Mouse (Mus musculus): ENCODE measurements at regions not wholly inside any gene's neighbourhood (a gene's known extent, or its start where the extent isn't known, plus 50 kb on each side); places are given as distances from the start of the nearest gene placed in this dataset.

- no peak overlapping the region for H3K4me3 ChIP-seq (ENCODE audit: low read depth, low read length)
- H3K9ac ChIP-seq (ENCODE audit: low read depth, low read length) = no peak overlapping the region
- H3K36me3 ChIP-seq (ENCODE audit: control insufficient read depth, insufficient read depth) = no peaks in the 10 kb centered on the region
- ATAC-seq = peak; percentile 56
- TF ChIP-seq CTCF (IDR thresholded peaks at IDR 0.05; ENCODE audit: low read depth) = no peak
- H3K27ac ChIP-seq (ENCODE audit: low read depth, low read length) = no peak overlapping the region
- no peaks in the 10 kb centered on the region for H3K9me3 ChIP-seq (ENCODE audit: control insufficient read depth)
- H3K4me1 ChIP-seq (replicated peaks; ENCODE audit: control insufficient read depth, insufficient read depth, low read length) = no peaks in the 10 kb centered on the region
- WGBS = 63% methylated on average over 3 of the region's 3 CpGs
- H3K27me3 ChIP-seq (replicated peaks; ENCODE audit: control insufficient read depth, insufficient read depth, low read length) = no peaks in the 10 kb centered on the region
- no peak overlapping the region for H3K4me2 ChIP-seq (replicated peaks; ENCODE audit: low read depth)
These were observed 88.8 kb upstream of the Selenok start for GRCm38 (mm10) chr14:29879283-29879682.

- H3K27me3 ChIP-seq (replicated peaks; ENCODE audit: control insufficient read depth, insufficient read depth, low read length) = no peaks in the 10 kb centered on the region
- no peak overlapping the region for H3K9ac ChIP-seq (ENCODE audit: low read depth, low read length)
- ATAC-seq = no peak
- no peak overlapping the region for H3K4me3 ChIP-seq (ENCODE audit: low read depth, low read length)
- no peaks in the 10 kb centered on the region for H3K4me1 ChIP-seq (replicated peaks; ENCODE audit: control insufficient read depth, insufficient read depth, low read length)
- no peak overlapping the region for H3K27ac ChIP-seq (ENCODE audit: low read depth, low read length)
- no peak overlapping the region for H3K4me2 ChIP-seq (replicated peaks; ENCODE audit: low read depth)
- no peaks in the 10 kb centered on the region for H3K36me3 ChIP-seq (ENCODE audit: control insufficient read depth, insufficient read depth)
- H3K9me3 ChIP-seq (ENCODE audit: control insufficient read depth) = no peaks in the 10 kb centered on the region
- TF ChIP-seq CTCF (IDR thresholded peaks at IDR 0.05; ENCODE audit: low read depth) = no peak
- WGBS = 67% methylated on average over 11 of the region's 11 CpGs
These were observed 85.3 kb upstream of the Selenok start for GRCm38 (mm10) chr14:29882666-29883344.

GRCm38 (mm10) chr14:29895332-29895988 is 72.6 kb upstream of the Selenok start:
- H3K27me3 ChIP-seq (replicated peaks; ENCODE audit: control insufficient read depth, insufficient read depth, low read length) = no peaks in the 10 kb centered on the region
- H3K4me2 ChIP-seq (replicated peaks; ENCODE audit: low read depth) = no peak overlapping the region
- H3K27ac ChIP-seq (ENCODE audit: low read depth, low read length) = no peak overlapping the region
- no peak for ATAC-seq
- WGBS = 70% methylated on average over 2 of the region's 2 CpGs
- H3K9ac ChIP-seq (ENCODE audit: low read depth, low read length) = no peak overlapping the region
- H3K4me1 ChIP-seq (replicated peaks; ENCODE audit: control insufficient read depth, insufficient read depth, low read length) = 0 out of 2 replicates have a peak, but pooled peaks cover 2% of the 10 kb centered on the region
- no peak overlapping the region for H3K4me3 ChIP-seq (ENCODE audit: low read depth, low read length)
- H3K9me3 ChIP-seq (ENCODE audit: control insufficient read depth) = no peaks in the 10 kb centered on the region
- no peaks in the 10 kb centered on the region for H3K36me3 ChIP-seq (ENCODE audit: control insufficient read depth, insufficient read depth)
- TF ChIP-seq CTCF (IDR thresholded peaks at IDR 0.05; ENCODE audit: low read depth) = no peak

GRCm38 (mm10) chr14:29895989-29896675 is 72.0 kb upstream of the Selenok start:
- no peak overlapping the region for H3K4me2 ChIP-seq (replicated peaks; ENCODE audit: low read depth)
- no peaks in the 10 kb centered on the region for H3K9me3 ChIP-seq (ENCODE audit: control insufficient read depth)
- no peaks in the 10 kb centered on the region for H3K36me3 ChIP-seq (ENCODE audit: control insufficient read depth, insufficient read depth)
- H3K4me3 ChIP-seq (ENCODE audit: low read depth, low read length) = no peak overlapping the region
- H3K9ac ChIP-seq (ENCODE audit: low read depth, low read length) = no peak overlapping the region
- no peak for TF ChIP-seq CTCF (IDR thresholded peaks at IDR 0.05; ENCODE audit: low read depth)
- no peak for ATAC-seq
- no peaks in the 10 kb centered on the region for H3K27me3 ChIP-seq (replicated peaks; ENCODE audit: control insufficient read depth, insufficient read depth, low read length)
- no peak overlapping the region for H3K27ac ChIP-seq (ENCODE audit: low read depth, low read length)
- 73% methylated on average over 6 of the region's 6 CpGs for WGBS
- H3K4me1 ChIP-seq (replicated peaks; ENCODE audit: control insufficient read depth, insufficient read depth, low read length) = 0 out of 2 replicates have a peak, but pooled peaks cover 2% of the 10 kb centered on the region

GRCm38 (mm10) chr14:29900931-29901330 is 67.2 kb upstream of the Selenok start:
- H3K4me2 ChIP-seq (replicated peaks; ENCODE audit: low read depth) = no peak overlapping the region
- no peak for TF ChIP-seq CTCF (IDR thresholded peaks at IDR 0.05; ENCODE audit: low read depth)
- no peak overlapping the region for H3K27ac ChIP-seq (ENCODE audit: low read depth, low read length)
- H3K4me1 ChIP-seq (replicated peaks; ENCODE audit: control insufficient read depth, insufficient read depth, low read length) = no peaks in the 10 kb centered on the region
- H3K9ac ChIP-seq (ENCODE audit: low read depth, low read length) = no peak overlapping the region
- no peaks in the 10 kb centered on the region for H3K9me3 ChIP-seq (ENCODE audit: control insufficient read depth)
- H3K36me3 ChIP-seq (ENCODE audit: control insufficient read depth, insufficient read depth) = no peaks in the 10 kb centered on the region
- H3K4me3 ChIP-seq (ENCODE audit: low read depth, low read length) = no peak overlapping the region
- ATAC-seq = no peak
- 73% methylated on average over 6 of the region's 6 CpGs for WGBS
- H3K27me3 ChIP-seq (replicated peaks; ENCODE audit: control insufficient read depth, insufficient read depth, low read length) = no peaks in the 10 kb centered on the region

DNA sequence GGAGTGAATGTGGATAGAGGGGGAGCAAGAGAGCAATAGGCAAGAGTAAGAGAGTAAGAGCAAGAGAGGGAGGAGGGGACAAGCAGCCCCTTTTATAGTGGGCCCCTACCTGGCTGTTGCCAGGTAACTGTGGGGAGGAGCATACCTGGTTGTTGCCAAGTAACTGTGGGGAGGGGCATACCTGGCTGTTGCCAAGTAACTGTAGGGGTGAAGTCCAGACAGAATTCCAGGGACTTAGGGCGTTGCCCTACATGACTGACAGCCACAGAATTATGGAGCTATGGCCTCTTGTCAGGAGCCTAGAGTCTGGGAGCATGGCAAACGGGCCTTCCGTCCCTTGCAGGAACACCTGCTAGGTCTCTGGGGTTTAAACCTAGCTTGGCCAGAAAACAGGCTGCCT is 64.5 kb upstream of the Selenok start:
- TF ChIP-seq CTCF (IDR thresholded peaks at IDR 0.05; ENCODE audit: low read depth) = no peak
- ATAC-seq = peak; percentile 78; the same call in 1 of the 2 replicates
- H3K4me3 ChIP-seq (ENCODE audit: low read depth, low read length) = no peak overlapping the region
- no peak overlapping the region for H3K27ac ChIP-seq (ENCODE audit: low read depth, low read length)
- no peaks in the 10 kb centered on the region for H3K9me3 ChIP-seq (ENCODE audit: control insufficient read depth)
- H3K27me3 ChIP-seq (replicated peaks; ENCODE audit: control insufficient read depth, insufficient read depth, low read length) = no peaks in the 10 kb centered on the region
- H3K9ac ChIP-seq (ENCODE audit: low read depth, low read length) = no peak overlapping the region
- H3K4me2 ChIP-seq (replicated peaks; ENCODE audit: low read depth) = peak overlapping the region; percentile 24; the same call in 1 of the 2 replicates
- no peaks in the 10 kb centered on the region for H3K4me1 ChIP-seq (replicated peaks; ENCODE audit: control insufficient read depth, insufficient read depth, low read length)
- WGBS = 24% methylated on average over 3 of the region's 3 CpGs
- no peaks in the 10 kb centered on the region for H3K36me3 ChIP-seq (ENCODE audit: control insufficient read depth, insufficient read depth)
